Comparison of ENCODE assay signal across 26 mouse cellular contexts in the genomic region with DNA sequence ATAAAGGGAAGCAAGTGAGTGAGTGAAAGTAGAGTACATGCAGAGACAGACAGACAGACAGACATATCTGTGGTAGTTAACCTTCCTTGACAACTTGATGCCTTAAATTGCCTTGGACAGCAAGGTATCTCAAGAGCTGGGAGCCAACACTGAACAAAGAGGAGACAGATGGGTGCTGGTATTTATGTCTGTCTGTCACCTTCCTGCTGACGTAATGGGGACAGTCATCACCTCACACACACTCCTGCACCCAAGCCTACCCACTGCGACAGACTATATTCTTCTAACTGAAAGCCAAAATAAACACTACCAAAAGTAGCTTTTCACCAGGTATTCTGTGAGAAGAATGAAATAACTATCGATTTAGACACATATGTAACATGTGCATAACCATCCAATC.
"Had no signal": no experiment of that assay in that cellular context is flagged by ENCODE, and none has a peak within 500 bp of the region (broad histone marks: within the 10 kb centered on the region; RNA-seq: fewer than 3 reads in every experiment).

No protein-coding gene starts in this region.

- H3K4me2 ChIP-seq: embryonic facial prominence, embryonic 12.5 days; embryonic facial prominence, embryonic 13.5 days; embryonic facial prominence, embryonic 15.5 days; forebrain, embryonic 12.5 days; heart, embryonic 11.5 days; heart, embryonic 12.5 days had no signal

- H3K27ac ChIP-seq: embryonic facial prominence, embryonic 10.5 days; embryonic facial prominence, embryonic 12.5 days; embryonic facial prominence, embryonic 13.5 days; embryonic facial prominence, embryonic 15.5 days; forebrain, embryonic 12.5 days; gastrocnemius, adult 2 months; heart, adult 2 months had no signal

- DNase-seq: cerebellum, adult 9-10 months; cerebellum, adult 9-11 months; cerebellum, postnatal 10 days; cerebellum, postnatal 14 days; cerebellum, postnatal 25 days; cerebellum, postnatal 36 days; embryo, embryonic 11 days; forebrain, postnatal 0 days; gastrocnemius, adult 2 months; gastrocnemius, postnatal 10 days; gastrocnemius, postnatal 14 days; gastrocnemius, postnatal 25 days; gastrocnemius, postnatal 36 days; heart, adult 11 months; heart, adult 18-20 months; heart, adult 2 months had no signal

- H3K9me3 ChIP-seq: embryonic facial prominence, embryonic 10.5 days; embryonic facial prominence, embryonic 12.5 days; embryonic facial prominence, embryonic 13.5 days; embryonic facial prominence, embryonic 15.5 days; forebrain, embryonic 12.5 days; heart, embryonic 10.5 days; heart, embryonic 12.5 days had no signal

- H3K36me3 ChIP-seq: embryonic facial prominence, embryonic 10.5 days; embryonic facial prominence, embryonic 12.5 days; embryonic facial prominence, embryonic 13.5 days; embryonic facial prominence, embryonic 15.5 days; forebrain, embryonic 12.5 days; heart, embryonic 10.5 days; heart, embryonic 12.5 days had no signal

- ATAC-seq: forebrain, embryonic 16.5 days; forebrain, postnatal 0 days had no signal

- H3K9ac ChIP-seq: embryonic facial prominence, embryonic 12.5 days; embryonic facial prominence, embryonic 15.5 days; forebrain, embryonic 12.5 days; forebrain, postnatal 0 days; heart, embryonic 12.5 days had no signal

- H3K4me3 ChIP-seq: embryonic facial prominence, embryonic 10.5 days; embryonic facial prominence, embryonic 12.5 days; embryonic facial prominence, embryonic 13.5 days; embryonic facial prominence, embryonic 15.5 days; erythroblast, embryonic 14.5 days; forebrain, embryonic 12.5 days; gastrocnemius, adult 2 months; heart, adult 2 months; heart, embryonic 10.5 days; heart, embryonic 12.5 days had no signal

- H3K27me3 ChIP-seq: embryonic facial prominence, embryonic 12.5 days; embryonic facial prominence, embryonic 13.5 days; embryonic facial prominence, embryonic 15.5 days; forebrain, embryonic 12.5 days; heart, embryonic 12.5 days had no signal
